Mouse (Mus musculus) retina, postnatal 1 day (tissue): ENCODE measurements at regions not wholly inside any gene's neighbourhood (a gene's known extent, or its start where the extent isn't known, plus 50 kb on each side); places are given as distances from the start of the nearest gene placed in this dataset.

ENCODE experiments used
- DNase-seq: peaks from one replicate; pipeline ENCODE4 v3.0.0-alpha.2; 2012

- no peak for DNase-seq
Measured at GRCm38 (mm10) chr15:7574811-7575210, 176.6 kb upstream of the Egflam start.

- DNase-seq = no peak
Measured at GRCm38 (mm10) chr15:7578439-7578838, 180.2 kb upstream of the Egflam start.

GRCm38 (mm10) chr15:7587210-7587609, 189.0 kb upstream of the Egflam start:
- no peak for DNase-seq

- no peak for DNase-seq
Measured at GRCm38 (mm10) chr15:7591486-7591885, 193.3 kb upstream of the Egflam start.

GRCm38 (mm10) chr15:7597335-7597734, 199.1 kb upstream of the Egflam start:
- no peak for DNase-seq

- no peak for DNase-seq
Measured at GRCm38 (mm10) chr15:7597805-7598204, 199.6 kb upstream of the Egflam start.

- DNase-seq = no peak
Measured at GRCm38 (mm10) chr15:7601540-7601939, 203.3 kb upstream of the Egflam start.

GRCm38 (mm10) chr15:7604847-7605246, 205.8 kb upstream of the Gdnf start:
- DNase-seq = no peak

GRCm38 (mm10) chr15:7617954-7618353, 192.7 kb upstream of the Gdnf start:
- no peak for DNase-seq

GRCm38 (mm10) chr15:7623026-7623425, 187.6 kb upstream of the Gdnf start:
- no peak for DNase-seq

- DNase-seq = no peak
Measured at GRCm38 (mm10) chr15:7624689-7625472, 185.8 kb upstream of the Gdnf start.

- DNase-seq = no peak
Measured at GRCm38 (mm10) chr15:7629826-7630225, 180.8 kb upstream of the Gdnf start.

- DNase-seq = no peak
Measured at GRCm38 (mm10) chr15:7635234-7635633, 175.4 kb upstream of the Gdnf start.

- DNase-seq = no peak
Measured at GRCm38 (mm10) chr15:7639444-7639843, 171.2 kb upstream of the Gdnf start.

- peak; percentile 18 for DNase-seq
Measured at GRCm38 (mm10) chr15:7642075-7642474, 168.6 kb upstream of the Gdnf start.

GRCm38 (mm10) chr15:7650705-7651104, 159.9 kb upstream of the Gdnf start:
- peak; percentile 3 for DNase-seq

GRCm38 (mm10) chr15:7663888-7664287, 146.8 kb upstream of the Gdnf start:
- DNase-seq = peak; percentile 19

- no peak for DNase-seq
Measured at GRCm38 (mm10) chr15:7669631-7670030, 141.0 kb upstream of the Gdnf start.

- no peak for DNase-seq
Measured at GRCm38 (mm10) chr15:7676970-7677369, 133.7 kb upstream of the Gdnf start.

GRCm38 (mm10) chr15:7678711-7679110, 131.9 kb upstream of the Gdnf start:
- no peak for DNase-seq

- no peak for DNase-seq
Measured at GRCm38 (mm10) chr15:7681011-7681410, 129.6 kb upstream of the Gdnf start.

GRCm38 (mm10) chr15:7683235-7683974, 127.2 kb upstream of the Gdnf start:
- DNase-seq = peak; percentile 0

- no peak for DNase-seq
Measured at GRCm38 (mm10) chr15:7691251-7691650, 119.4 kb upstream of the Gdnf start.

GRCm38 (mm10) chr15:7692096-7692495, 118.5 kb upstream of the Gdnf start:
- no peak for DNase-seq
